Mouse (Mus musculus): Measurements from ENCODE around the gene Pan3.

DNA sequence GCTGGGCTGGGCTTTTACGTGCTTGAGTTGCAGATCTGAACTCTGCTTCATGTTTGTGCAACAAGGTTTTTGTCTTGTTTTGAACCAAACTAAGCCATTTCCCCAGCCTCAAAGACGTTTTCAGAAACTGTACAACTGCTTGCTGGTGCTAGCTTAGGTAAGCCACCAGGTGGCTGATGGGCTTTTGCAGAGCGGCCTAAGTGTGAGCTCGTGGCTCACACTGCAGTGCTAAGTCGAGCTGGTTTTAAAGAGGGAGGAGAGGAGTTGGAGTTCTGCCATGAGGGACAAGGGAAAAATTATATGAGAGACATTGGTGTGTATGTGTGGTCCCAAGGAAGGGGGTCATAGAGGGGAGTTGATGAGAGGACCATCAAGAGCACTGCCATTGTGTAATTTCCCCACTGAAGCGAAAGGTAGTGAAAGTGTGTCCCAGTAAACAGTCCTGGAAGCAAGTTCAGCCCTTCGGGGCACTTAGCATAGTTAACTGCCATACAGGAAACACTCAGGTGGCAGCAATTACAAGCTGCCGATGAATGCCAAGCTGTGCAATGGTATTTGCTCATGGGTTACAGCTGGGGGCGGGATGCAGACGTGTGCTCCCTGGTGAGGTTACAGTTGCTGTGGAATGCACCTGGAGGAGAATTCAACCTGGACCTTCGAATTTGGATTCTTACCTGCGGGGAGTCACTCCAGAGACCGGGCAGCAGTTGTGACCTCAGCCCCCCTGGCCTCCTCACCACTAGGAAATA lies 122.1 kb downstream of the Pan3 start:
- TF ChIP-seq POLR2A (IDR thresholded peaks at IDR 0.05; ENCODE audit: borderline replicate concordance, insufficient read depth, low read length) (no peak), CTCF (IDR thresholded peaks at IDR 0.05; ENCODE audit: borderline replicate concordance, insufficient read depth, low read depth, low read length) (no peak)

Data from cerebellum, adult 2 months (tissue).